Mouse (Mus musculus): ENCODE measurements at regions not wholly inside any gene's neighbourhood (a gene's known extent, or its start where the extent isn't known, plus 50 kb on each side); places are given as distances from the start of the nearest gene placed in this dataset.
A peak's percentile ranks its signal among the peaks of the same experiment; 100 is the strongest.

GRCm38 (mm10) chr6:122394160-122394559 is 53.8 kb upstream of the Phc1 start:
- no peak for DNase-seq (ENCODE audit: low spot score in 2 of 2)

DNA sequence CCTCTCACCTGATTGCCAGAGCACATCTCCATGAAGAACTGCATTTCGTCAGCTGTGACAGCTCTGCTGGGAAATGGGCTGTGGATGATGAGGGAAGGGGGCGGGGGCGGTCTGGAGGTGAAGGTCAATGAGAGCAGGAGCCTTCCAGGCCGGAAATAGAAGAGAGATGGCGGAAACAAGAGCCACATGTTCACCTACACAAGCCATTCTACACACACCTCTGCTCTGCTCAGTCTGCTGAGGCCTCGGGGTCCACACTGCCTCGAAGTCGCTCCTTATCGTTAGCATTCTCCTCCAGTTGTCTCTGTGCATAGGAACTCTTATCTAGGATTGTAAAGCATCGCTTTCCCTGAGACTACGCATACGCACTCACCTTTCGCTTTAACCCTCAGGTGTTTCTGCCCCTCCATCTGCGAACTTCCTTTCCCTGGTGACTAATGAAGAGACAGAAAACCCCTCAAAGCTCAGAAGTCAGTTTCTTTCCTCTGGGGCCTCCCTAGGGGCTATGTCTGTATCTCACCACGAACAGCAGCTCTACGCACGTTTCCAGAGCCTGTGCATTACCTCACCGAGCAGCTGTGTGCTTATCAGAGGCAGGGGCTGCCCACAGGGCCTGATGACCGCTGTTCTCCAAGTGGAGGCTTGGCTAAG is 53.0 kb upstream of the Phc1 start:
- no peak for DNase-seq (ENCODE audit: low spot score in 2 of 2)

DNA sequence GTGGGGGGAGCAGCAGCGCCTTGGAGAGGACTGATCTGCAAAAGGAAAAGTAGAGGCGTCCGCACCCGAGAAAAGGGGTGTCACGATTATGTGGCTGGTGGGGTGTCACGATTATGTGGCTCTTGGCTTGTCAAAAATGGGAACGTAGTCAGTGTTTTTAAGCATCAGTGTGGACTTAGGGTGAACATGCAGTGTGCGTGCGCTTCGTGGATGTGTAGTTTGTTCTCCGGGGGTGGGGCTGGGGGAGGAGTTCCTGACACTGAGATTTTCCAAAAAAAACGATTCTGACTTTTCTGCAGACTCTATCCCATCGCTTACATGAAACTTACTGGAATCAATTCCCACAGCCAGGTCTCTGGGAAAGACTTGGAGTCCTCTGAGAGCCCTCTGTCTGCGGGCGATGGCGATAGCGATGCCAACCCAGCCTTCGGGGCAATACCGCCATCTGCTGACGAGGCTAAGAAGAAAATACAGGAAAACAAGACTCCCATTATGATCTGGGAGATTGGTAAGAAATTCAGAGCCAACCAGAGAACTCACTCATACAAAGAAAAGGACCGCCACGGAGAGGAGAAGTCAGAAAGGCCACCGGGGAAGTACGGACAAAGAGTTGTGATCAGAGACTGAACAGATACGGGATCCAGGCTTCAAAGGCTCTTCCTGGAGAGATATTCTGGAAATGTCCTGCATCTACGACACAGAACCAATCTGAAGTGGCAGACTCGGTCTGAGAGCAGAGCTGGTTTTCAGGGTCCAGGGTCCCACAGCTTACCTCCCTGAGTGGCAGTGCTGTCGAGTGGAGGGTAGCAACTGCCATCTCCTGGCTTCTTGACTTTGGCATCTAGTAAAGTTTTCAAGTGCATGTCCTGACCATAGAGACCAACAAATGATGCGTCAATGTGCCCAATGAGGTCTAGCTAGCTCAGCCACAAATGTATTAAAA is 51.6 kb upstream of the Phc1 start:
- DNase-seq (ENCODE audit: low spot score in 2 of 2): peak in 1 of 2 experiments; percentile 56

GRCm38 (mm10) chr6:122391126-122391525 is 50.8 kb upstream of the Phc1 start:
- DNase-seq (ENCODE audit: low spot score in 2 of 2): no peak

GRCm38 (mm10) chr6:122390720-122391119 is 50.4 kb upstream of the Phc1 start:
- no peak for DNase-seq (ENCODE audit: low spot score in 2 of 2)
